Mouse (Mus musculus) limb, embryonic 14.5 days (tissue): ENCODE measurements at regions not wholly inside any gene's neighbourhood (a gene's known extent, or its start where the extent isn't known, plus 50 kb on each side); places are given as distances from the start of the nearest gene placed in this dataset.

Experiments
- ATAC-seq: fragments of 200-750 bp; cut with Nextera tagmentation; 2 replicates; pipeline ENCODE4 v1.8.0; 2017; ENCODE audit warnings: low read depth, moderate number of reproducible peaks, moderate TSS enrichment; ENCODE audit not compliant: low FRiP score
- DNase-seq: peaks from one replicate; pipeline ENCODE4 v3.0.0-alpha.2; 2015; ENCODE audit warnings: low spot score
- H3K27ac ChIP-seq: fragments of 300-500 bp; sonication (generic); replicated peaks from 2 replicates; pipeline ENCODE4 v1.5.1; 2014; ENCODE audit warnings: low read depth, mild to moderate bottlenecking, low read length, moderate library complexity, mixed read lengths
- H3K27me3 ChIP-seq: fragments of 300-500 bp; sonication (generic); 2 replicates; pipeline ENCODE4 v1.6.1; 2014; ENCODE audit warnings: low read length, mixed read lengths; ENCODE audit not compliant: control insufficient read depth, insufficient read depth
- H3K36me3 ChIP-seq: fragments of 300-500 bp; sonication (generic); 2 replicates; pipeline ENCODE4 v1.6.1; 2014; ENCODE audit warnings: mild to moderate bottlenecking, low read length, moderate library complexity, mixed read lengths; ENCODE audit not compliant: control insufficient read depth, insufficient read depth
- H3K4me1 ChIP-seq: fragments of 300-500 bp; sonication (generic); 2 replicates; pipeline ENCODE4 v1.6.1; 2014; ENCODE audit warnings: antibody characterized with exemption, low read length, mixed read lengths; ENCODE audit not compliant: control insufficient read depth, insufficient read depth
- H3K4me2 ChIP-seq: fragments of 300-500 bp; sonication (generic); replicated peaks from 2 replicates; pipeline ENCODE4 v1.6.1; 2014; ENCODE audit warnings: low read depth, mild to moderate bottlenecking, low read length, moderate library complexity; ENCODE audit not compliant: severe bottlenecking
- H3K4me3 ChIP-seq: fragments of 300-500 bp; sonication (generic); replicated peaks from 2 replicates; pipeline ENCODE4 v1.5.1; 2014; ENCODE audit warnings: low read length
- H3K9ac ChIP-seq: fragments of 300-500 bp; sonication (generic); 2 replicates; pipeline ENCODE4 v1.6.1; 2014; ENCODE audit warnings: mild to moderate bottlenecking, low read depth, low read length, moderate library complexity; ENCODE audit not compliant: severe bottlenecking
- H3K9me3 ChIP-seq: fragments of 300-500 bp; sonication (generic); 2 replicates; pipeline ENCODE4 v1.6.1; 2016; ENCODE audit warnings: low read length; ENCODE audit not compliant: control insufficient read depth
- POLR2A ChIP-seq: fragments of 200-500 bp; IDR thresholded peaks from 2 replicates; pipeline ENCODE4 v1.8.0; 2012; ENCODE audit warnings: inconsistent platforms, mild to moderate bottlenecking, moderate library complexity, borderline replicate concordance; ENCODE audit not compliant: insufficient read depth, insufficient read length; ENCODE audit errors: extremely low read depth
- WGBS: fragments of 180-500 bp; shearing (Covaris S2); extraction: QIAGEN DNeasy Blood & Tissue Kit; methylation state at CpG from one replicate; pipeline ENCODE4 v1.1.7; 2014; 5-methylcytosine and 5-hydroxymethylcytosine counted together

GRCm38 (mm10) chr3:80081210-80081609 lies 196.9 kb downstream of the Fam198b start:
- no peaks in the 10 kb centered on the region for H3K27me3 ChIP-seq
- H3K27ac ChIP-seq, result no peak overlapping the region
- no peak for TF ChIP-seq POLR2A
- no peaks in the 10 kb centered on the region for H3K36me3 ChIP-seq
- no peaks in the 10 kb centered on the region for H3K4me1 ChIP-seq
- no peak overlapping the region for H3K4me3 ChIP-seq
- no peak overlapping the region for H3K4me2 ChIP-seq
- H3K9ac ChIP-seq, result no peak overlapping the region
- ATAC-seq (no peak), DNase-seq (no peak)
- no peaks in the 10 kb centered on the region for H3K9me3 ChIP-seq
- WGBS, result 54% methylated on average over 7 of the region's 7 CpGs

GRCm38 (mm10) chr3:80082780-80083519 lies 198.6 kb downstream of the Fam198b start:
- Histone ChIP-seq H3K4me2 (no peak overlapping the region), H3K4me3 (no peak overlapping the region), H3K27ac (no peak overlapping the region), H3K9ac (no peak overlapping the region), H3K4me1 (no peaks in the 10 kb centered on the region), H3K27me3 (no peaks in the 10 kb centered on the region), H3K36me3 (no peaks in the 10 kb centered on the region), H3K9me3 (no peaks in the 10 kb centered on the region)
- DNase-seq (no peak), ATAC-seq (no peak)
- no peak for TF ChIP-seq POLR2A
- 87% methylated on average over 8 of the region's 8 CpGs for WGBS

- 61% methylated on average over 3 of the region's 3 CpGs for WGBS
- H3K36me3 ChIP-seq, result no peaks in the 10 kb centered on the region
- ATAC-seq, result no peak
These were observed 199.8 kb downstream of the Fam198b start for GRCm38 (mm10) chr3:80084168-80084567.

GRCm38 (mm10) chr3:80099625-80100024 lies 215.3 kb downstream of the Fam198b start:
- H3K27me3 ChIP-seq, result no peaks in the 10 kb centered on the region
- WGBS, result 79% methylated on average over 3 of the region's 3 CpGs
- H3K4me3 ChIP-seq, result no peak overlapping the region
- no peaks in the 10 kb centered on the region for H3K36me3 ChIP-seq
- no peaks in the 10 kb centered on the region for H3K4me1 ChIP-seq
- no peak for TF ChIP-seq POLR2A
- no peaks in the 10 kb centered on the region for H3K9me3 ChIP-seq
- H3K9ac ChIP-seq, result no peak overlapping the region
- H3K4me2 ChIP-seq, result no peak overlapping the region
- ATAC-seq (no peak), DNase-seq (peak; percentile 57)
- H3K27ac ChIP-seq, result no peak overlapping the region

More at GRCm38 (mm10) chr3:80084168-80084567, 199.8 kb downstream of the Fam198b start:
- H3K4me1 ChIP-seq, result no peaks in the 10 kb centered on the region
- no peak for DNase-seq
- no peak overlapping the region for H3K4me2 ChIP-seq
- H3K9me3 ChIP-seq, result no peaks in the 10 kb centered on the region
- H3K27me3 ChIP-seq, result no peaks in the 10 kb centered on the region
- no peak for TF ChIP-seq POLR2A
- no peak overlapping the region for H3K4me3 ChIP-seq
- H3K9ac ChIP-seq, result no peak overlapping the region
- H3K27ac ChIP-seq, result no peak overlapping the region

DNA sequence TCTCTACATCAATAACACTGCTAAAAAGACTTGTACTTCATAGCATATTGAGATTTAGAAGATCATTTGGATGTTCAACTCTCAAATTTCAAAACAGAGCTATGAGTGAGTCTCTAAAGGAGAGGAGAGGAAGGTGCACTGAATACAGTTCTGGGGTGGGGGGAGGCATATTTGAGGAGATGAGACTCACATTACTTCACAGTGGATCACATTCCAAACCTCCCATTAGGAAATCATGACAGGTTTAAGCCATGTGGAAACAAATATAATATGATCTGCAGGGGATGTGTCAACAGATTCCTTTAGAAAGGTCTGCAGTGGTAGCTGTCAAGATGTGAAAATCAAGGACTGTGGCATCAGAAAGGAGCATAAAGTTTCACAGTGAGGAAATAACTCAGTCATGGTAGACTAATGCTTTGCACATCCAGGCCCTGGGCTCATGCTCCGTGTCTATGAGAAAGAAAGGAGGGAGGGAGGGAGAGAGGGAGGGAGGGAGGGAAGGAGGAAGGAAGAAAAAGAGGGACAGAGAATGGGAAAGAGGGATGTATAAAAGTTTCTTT lies 235.9 kb downstream of the Fam198b start:
- H3K36me3 ChIP-seq, result no peaks in the 10 kb centered on the region
- H3K9me3 ChIP-seq, result no peaks in the 10 kb centered on the region
- H3K27me3 ChIP-seq, result no peaks in the 10 kb centered on the region
- 54% methylated on average over 1 of the region's 1 CpGs for WGBS
- H3K27ac ChIP-seq, result no peak overlapping the region
- H3K4me3 ChIP-seq, result no peak overlapping the region
- DNase-seq (no peak), ATAC-seq (no peak)
- no peak for TF ChIP-seq POLR2A
- no peaks in the 10 kb centered on the region for H3K4me1 ChIP-seq
- H3K4me2 ChIP-seq, result no peak overlapping the region
- H3K9ac ChIP-seq, result no peak overlapping the region
